Comparison of ENCODE assay signal across 25 mouse cellular contexts in the genomic region with DNA sequence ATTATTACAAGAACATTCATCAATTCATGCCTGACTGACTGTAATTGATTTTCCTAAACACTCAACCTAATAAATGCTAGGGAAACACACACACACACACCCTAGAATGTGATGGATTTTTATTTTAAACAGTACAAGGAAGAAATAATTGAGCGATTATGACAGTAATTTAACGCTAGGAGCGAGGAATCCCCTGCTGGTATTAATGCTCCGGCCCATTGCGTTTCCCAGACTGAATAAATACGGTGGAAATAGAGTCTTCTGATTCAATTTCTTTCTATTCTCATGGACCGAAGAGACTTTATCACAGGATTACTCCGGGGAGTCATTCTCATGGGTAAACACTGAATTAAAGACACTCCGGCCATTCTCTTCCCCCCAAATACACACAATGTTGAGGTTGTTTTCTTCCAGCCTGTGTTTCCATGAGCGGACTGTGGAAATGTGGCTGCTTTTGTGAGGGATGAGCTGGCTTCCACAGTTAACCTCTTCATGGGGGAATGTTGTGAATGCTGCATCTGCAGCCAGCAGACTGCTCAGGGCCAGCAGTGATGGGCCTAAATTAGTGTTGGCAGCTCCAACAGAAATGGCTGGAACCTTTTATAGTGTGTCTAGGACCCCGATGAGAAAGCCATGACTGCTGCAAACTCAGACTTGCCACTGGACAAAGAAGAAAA.
DNase-seq lines count a peak whose midpoint lies in the region; ATAC-seq lines count a peak whose summit lies in the region.
"Had no signal": no experiment of that assay in that cellular context is flagged by ENCODE, and none has a peak within 500 bp of the region (broad histone marks: within the 10 kb centered on the region; RNA-seq: fewer than 3 reads in every experiment).

No protein-coding gene starts in this region.

- peaks cover 20% of the 10 kb centered on the region; the same call in 1 of the 2 replicates for H3K36me3 ChIP-seq in midbrain, embryonic 11.5 days (ENCODE audit: control insufficient read depth, insufficient read depth, low read length)
- peaks cover 96% of the 10 kb centered on the region for H3K36me3 ChIP-seq in midbrain, embryonic 10.5 days
- peaks cover 15% of the 10 kb centered on the region for H3K36me3 ChIP-seq in hindbrain, embryonic 14.5 days (replicated peaks; ENCODE audit: control insufficient read depth, insufficient read depth)
- H3K36me3 ChIP-seq in midbrain, embryonic 13.5 days, result peaks cover 60% of the 10 kb centered on the region
- H3K36me3 ChIP-seq in neural tube, embryonic 14.5 days (ENCODE audit: control insufficient read depth, insufficient read depth, low read length), result peaks cover 8% of the 10 kb centered on the region; the same call in 1 of the 2 replicates

- no peaks in the 10 kb centered on the region for H3K27me3 ChIP-seq in midbrain, embryonic 11.5 days (ENCODE audit: control insufficient read depth, insufficient read depth, low read length)
- no peaks in the 10 kb centered on the region for H3K27me3 ChIP-seq in midbrain, embryonic 10.5 days (ENCODE audit: low read depth, poor library complexity, severe bottlenecking)
- no peaks in the 10 kb centered on the region for H3K27me3 ChIP-seq in hindbrain, embryonic 14.5 days (ENCODE audit: control insufficient read depth, insufficient read depth, low read length)
- H3K27me3 ChIP-seq in midbrain, embryonic 13.5 days, result no peaks in the 10 kb centered on the region
- no peaks in the 10 kb centered on the region for H3K27me3 ChIP-seq in neural tube, embryonic 14.5 days (ENCODE audit: control insufficient read depth, insufficient read depth, low read length)
- H3K27me3 ChIP-seq: heart, embryonic 12.5 days; limb, embryonic 12.5 days had no signal

- peak overlapping the region; percentile 20; the same call in 1 of the 2 replicates for H3K27ac ChIP-seq in midbrain, embryonic 11.5 days (ENCODE audit: low read depth, low read length)
- H3K27ac ChIP-seq in midbrain, embryonic 10.5 days (replicated peaks), result no peak overlapping the region
- H3K27ac ChIP-seq in hindbrain, embryonic 14.5 days, result peak overlapping the region; percentile 78
- H3K27ac ChIP-seq in midbrain, embryonic 13.5 days, result peak overlapping the region; percentile 49
- peak overlapping the region; percentile 72 for H3K27ac ChIP-seq in neural tube, embryonic 14.5 days (ENCODE audit: low read depth, low read length)
- H3K27ac ChIP-seq: layer of hippocampus, adult 2 months; limb, embryonic 12.5 days; stomach, postnatal 0 days had no signal

- no peak overlapping the region for H3K9ac ChIP-seq in midbrain, embryonic 11.5 days (ENCODE audit: low read length)
- H3K9ac ChIP-seq in hindbrain, embryonic 14.5 days, result no peak overlapping the region
- H3K9ac ChIP-seq in midbrain, embryonic 13.5 days (replicated peaks), result no peak overlapping the region
- no peak overlapping the region for H3K9ac ChIP-seq in neural tube, embryonic 14.5 days (replicated peaks; ENCODE audit: low read depth, low read length)
- H3K9ac ChIP-seq: heart, embryonic 12.5 days; limb, embryonic 12.5 days; liver, postnatal 0 days had no signal

- WGBS in midbrain, embryonic 11.5 days, result 89% methylated on average over 11 of the region's 11 CpGs
- WGBS in midbrain, embryonic 10.5 days, result 93% methylated on average over 11 of the region's 11 CpGs
- WGBS in hindbrain, embryonic 14.5 days, result 42% methylated on average over 11 of the region's 11 CpGs
- WGBS in midbrain, embryonic 13.5 days, result 66% methylated on average over 11 of the region's 11 CpGs
- 21% methylated on average over 11 of the region's 11 CpGs for WGBS in neural tube, embryonic 14.5 days

- no peaks in the 10 kb centered on the region for H3K9me3 ChIP-seq in midbrain, embryonic 11.5 days (ENCODE audit: control insufficient read depth, low read length)
- H3K9me3 ChIP-seq in midbrain, embryonic 10.5 days (replicated peaks), result no peaks in the 10 kb centered on the region
- no peaks in the 10 kb centered on the region for H3K9me3 ChIP-seq in hindbrain, embryonic 14.5 days (ENCODE audit: control insufficient read depth, low read length)
- H3K9me3 ChIP-seq in midbrain, embryonic 13.5 days, result no peaks in the 10 kb centered on the region
- H3K9me3 ChIP-seq in neural tube, embryonic 14.5 days (ENCODE audit: control insufficient read depth, low read length), result no peaks in the 10 kb centered on the region
- H3K9me3 ChIP-seq: heart, embryonic 12.5 days; limb, embryonic 12.5 days had no signal

- no peak overlapping the region for H3K4me2 ChIP-seq in midbrain, embryonic 11.5 days
- no peak overlapping the region for H3K4me2 ChIP-seq in hindbrain, embryonic 14.5 days (replicated peaks)
- H3K4me2 ChIP-seq in midbrain, embryonic 13.5 days (replicated peaks), result no peak overlapping the region
- no peak overlapping the region; the same call in 1 of the 2 replicates for H3K4me2 ChIP-seq in neural tube, embryonic 14.5 days (ENCODE audit: low read depth, low read length)
- H3K4me2 ChIP-seq: heart, embryonic 12.5 days; limb, embryonic 12.5 days; liver, embryonic 11.5 days had no signal

- H3K4me1 ChIP-seq in midbrain, embryonic 11.5 days (ENCODE audit: control insufficient read depth, insufficient read depth, low read length), result no peaks in the 10 kb centered on the region
- H3K4me1 ChIP-seq in midbrain, embryonic 10.5 days, result no peaks in the 10 kb centered on the region
- peaks cover 8% of the 10 kb centered on the region; the same call in 1 of the 2 replicates for H3K4me1 ChIP-seq in hindbrain, embryonic 14.5 days (replicated peaks; ENCODE audit: control insufficient read depth, insufficient read depth, low read length)
- H3K4me1 ChIP-seq in midbrain, embryonic 13.5 days (replicated peaks), result no peaks in the 10 kb centered on the region
- H3K4me1 ChIP-seq in neural tube, embryonic 14.5 days (ENCODE audit: control insufficient read depth, insufficient read depth, low read length), result peaks cover 11% of the 10 kb centered on the region
- H3K4me1 ChIP-seq: limb, embryonic 12.5 days had no signal

- ATAC-seq in midbrain, embryonic 11.5 days (ENCODE audit: low FRiP score), result no peak
- peak; percentile 34; the same call in 1 of the 2 replicates for ATAC-seq in hindbrain, embryonic 14.5 days (ENCODE audit: low FRiP score)
- 0 out of 2 replicates have a peak, but pooled peaks have one; percentile 50 for ATAC-seq in midbrain, embryonic 13.5 days
- peak; percentile 56; the same call in 1 of the 2 replicates for ATAC-seq in neural tube, embryonic 14.5 days (ENCODE audit: low read depth)
- ATAC-seq: activated CD4-positive, CD25-positive, alpha-beta regulatory T cell, adult 4 months; intestine, postnatal 0 days; liver, postnatal 0 days; lung, postnatal 0 days had no signal

- no peak for DNase-seq in midbrain, embryonic 11.5 days (ENCODE audit: low spot score, missing footprints)
- no peak for DNase-seq in midbrain, embryonic 10.5 days (ENCODE audit: low spot score)
- DNase-seq in hindbrain, embryonic 14.5 days (ENCODE audit: low spot score), result peak; percentile 51
- DNase-seq in natural killer cell, adult 2 months (ENCODE audit: low spot score in 2 of 2), result no peak
- no peak for DNase-seq in lung, postnatal 36 days
- DNase-seq in ovary, postnatal 36 days (ENCODE audit: low spot score), result no peak
- DNase-seq: adrenal gland, postnatal 14 days; cerebellum, adult 9-10 months; gastrocnemius, postnatal 25 days; heart, adult 18-20 months; kidney, postnatal 25 days; layer of hippocampus, postnatal 36 days; liver, postnatal 0 days; right cerebral cortex, postnatal 14 days; thymus, adult 2 months had no signal

- no peak overlapping the region for H3K4me3 ChIP-seq in midbrain, embryonic 11.5 days (ENCODE audit: low read depth, low read length)
- no peak overlapping the region for H3K4me3 ChIP-seq in midbrain, embryonic 10.5 days
- H3K4me3 ChIP-seq in hindbrain, embryonic 14.5 days (replicated peaks; ENCODE audit: low read length), result no peak overlapping the region
- no peak overlapping the region for H3K4me3 ChIP-seq in midbrain, embryonic 13.5 days (replicated peaks)
- no peak overlapping the region for H3K4me3 ChIP-seq in neural tube, embryonic 14.5 days (ENCODE audit: low read depth, low read length)
- H3K4me3 ChIP-seq: heart, embryonic 12.5 days; layer of hippocampus, adult 2 months; limb, embryonic 12.5 days had no signal
